Mouse (Mus musculus): ENCODE measurements at regions not wholly inside any gene's neighbourhood (a gene's known extent, or its start where the extent isn't known, plus 50 kb on each side); places are given as distances from the start of the nearest gene placed in this dataset.

DNA sequence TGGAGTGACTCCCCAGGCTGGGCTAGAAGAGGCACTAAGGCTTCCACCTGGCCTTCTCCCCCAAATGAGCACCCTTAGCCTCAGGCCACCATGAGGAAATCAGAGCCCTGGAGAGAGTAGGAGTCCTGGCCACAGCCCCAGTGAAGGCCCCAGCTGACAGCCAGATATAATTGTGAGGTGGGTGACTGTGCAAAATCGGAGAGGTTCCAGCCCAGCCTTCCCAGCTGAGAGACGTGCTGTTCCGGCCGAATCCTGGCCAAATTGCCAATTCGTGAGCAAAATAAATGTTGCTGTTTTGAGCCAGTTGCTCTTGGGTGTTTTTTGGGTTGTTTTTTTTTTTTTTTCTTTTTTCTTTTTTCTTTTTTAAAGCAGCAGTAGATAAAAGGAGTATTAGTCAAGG is 169.9 kb upstream of the Il12b start:
- DNase-seq (ENCODE audit: low spot score): no peak

DNA sequence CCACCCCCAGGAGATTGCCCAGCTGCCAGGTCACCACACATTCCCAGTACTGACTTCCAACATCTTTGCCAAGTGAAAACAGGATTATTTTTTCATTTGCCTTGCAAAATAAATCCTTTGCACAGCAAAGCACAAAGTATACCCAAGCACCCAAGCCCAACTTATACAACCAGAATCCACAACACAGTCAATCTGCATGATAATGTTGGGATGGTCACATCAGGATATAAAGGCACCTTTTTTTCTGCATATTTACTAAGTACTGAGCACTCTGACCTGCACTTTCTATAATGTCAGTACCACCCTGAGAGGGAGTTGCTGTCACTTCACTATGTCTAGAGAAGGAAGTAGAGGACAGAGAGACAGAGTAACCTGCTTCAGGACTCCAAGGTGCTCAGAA is 164.4 kb upstream of the Il12b start:
- no peak for DNase-seq (ENCODE audit: low spot score)

DNA sequence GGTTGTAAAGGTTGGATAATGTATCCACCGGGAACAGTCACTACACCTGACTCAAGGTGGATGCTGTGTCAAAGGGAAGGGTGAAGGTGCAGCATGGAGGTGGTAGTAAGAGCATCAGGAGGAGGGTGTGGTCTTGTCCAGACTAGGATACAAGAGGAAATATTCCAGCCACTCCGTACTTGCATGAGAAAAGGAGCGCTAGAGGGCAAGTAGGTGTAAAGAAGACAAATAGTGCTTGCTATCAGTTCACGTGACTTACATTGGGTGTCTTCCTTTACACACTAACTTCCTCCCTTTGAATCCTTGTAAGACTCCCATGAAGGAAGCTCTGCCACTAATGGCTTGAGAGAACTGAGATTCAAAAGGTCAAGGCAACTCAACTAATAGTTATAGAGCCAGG is 161.8 kb upstream of the Il12b start:
- no peak for DNase-seq (ENCODE audit: low spot score)

DNA sequence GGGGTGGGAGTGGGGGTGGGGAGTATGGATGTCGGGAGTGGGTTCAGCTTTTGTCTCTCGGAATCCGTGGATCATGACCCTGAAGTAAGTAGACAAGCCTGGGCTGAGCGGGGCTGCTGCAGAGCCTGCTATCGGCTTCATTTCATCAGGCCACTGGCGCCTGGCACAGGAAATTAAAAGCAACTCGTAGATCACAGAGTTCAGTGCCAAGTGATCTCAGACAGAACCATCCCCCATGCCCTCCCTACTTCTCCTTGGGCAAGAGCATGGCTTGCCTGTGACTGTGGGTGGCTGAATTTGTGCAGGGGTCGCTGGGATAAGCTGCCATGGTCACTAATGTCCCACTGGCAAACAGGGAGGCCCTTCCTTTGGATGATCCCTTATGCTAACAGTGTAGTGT is 161.3 kb upstream of the Il12b start:
- DNase-seq (ENCODE audit: low spot score): no peak

- DNase-seq (ENCODE audit: low spot score): no peak
These were observed 156.7 kb upstream of the Il12b start for GRCm38 (mm10) chr11:44243184-44243583.

- no peak for DNase-seq (ENCODE audit: low spot score)
These were observed 148.0 kb upstream of the Il12b start for GRCm38 (mm10) chr11:44251821-44252220.

DNA sequence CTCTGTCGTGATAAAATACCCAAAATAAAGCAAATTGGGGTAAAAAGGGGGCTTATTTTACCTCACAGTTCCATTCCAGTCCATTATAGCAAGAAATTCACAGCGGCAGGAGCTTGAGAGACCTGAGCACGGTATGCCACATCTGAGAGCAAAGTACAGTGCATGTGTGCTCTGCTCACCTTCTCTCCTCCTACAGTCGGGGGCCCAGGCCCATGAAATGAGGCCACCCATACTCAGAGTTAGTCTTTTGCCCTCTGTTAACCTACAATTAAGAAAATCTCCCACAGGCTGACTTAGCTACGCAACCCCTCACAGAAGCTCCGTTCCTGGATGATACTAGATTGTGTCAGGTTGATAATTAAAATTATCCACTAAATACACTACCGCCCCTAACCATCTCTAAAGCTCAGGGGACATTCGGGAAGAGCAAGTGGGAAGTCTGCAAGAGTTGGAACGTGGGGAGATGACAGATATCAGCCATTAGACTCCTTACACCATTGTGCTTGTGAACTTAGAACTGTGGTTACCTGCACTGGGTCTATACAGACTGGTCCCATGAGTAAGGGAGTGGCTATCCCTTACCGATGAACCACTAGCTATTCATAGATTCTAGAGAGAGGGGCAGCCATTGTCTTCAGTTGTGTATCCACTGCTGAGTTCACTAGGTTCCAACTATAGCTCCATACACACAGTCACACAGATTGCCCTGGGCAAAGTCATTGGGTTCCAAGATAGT is 139.3 kb upstream of the Il12b start:
- no peak for DNase-seq (ENCODE audit: low spot score)

DNA sequence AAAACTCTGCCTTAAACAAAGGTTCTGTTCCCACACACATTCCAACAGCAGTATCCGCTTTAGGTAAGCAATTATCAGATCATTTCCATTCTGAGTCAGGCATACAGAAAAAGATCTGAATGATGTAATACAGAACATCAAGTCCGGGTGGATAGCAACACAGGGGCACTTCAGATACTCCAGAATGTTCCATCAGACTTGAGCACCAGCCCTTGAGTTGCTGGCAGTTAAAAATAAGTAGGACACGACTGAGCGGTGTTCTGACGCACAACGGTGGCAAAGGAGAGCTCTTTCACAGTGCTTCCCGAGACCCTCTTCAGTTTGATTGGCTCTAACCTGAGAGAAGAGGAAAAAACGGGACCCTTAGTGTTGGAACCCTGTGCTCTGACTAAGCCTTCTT is 138.2 kb upstream of the Il12b start:
- no peak for DNase-seq (ENCODE audit: low spot score)

DNA sequence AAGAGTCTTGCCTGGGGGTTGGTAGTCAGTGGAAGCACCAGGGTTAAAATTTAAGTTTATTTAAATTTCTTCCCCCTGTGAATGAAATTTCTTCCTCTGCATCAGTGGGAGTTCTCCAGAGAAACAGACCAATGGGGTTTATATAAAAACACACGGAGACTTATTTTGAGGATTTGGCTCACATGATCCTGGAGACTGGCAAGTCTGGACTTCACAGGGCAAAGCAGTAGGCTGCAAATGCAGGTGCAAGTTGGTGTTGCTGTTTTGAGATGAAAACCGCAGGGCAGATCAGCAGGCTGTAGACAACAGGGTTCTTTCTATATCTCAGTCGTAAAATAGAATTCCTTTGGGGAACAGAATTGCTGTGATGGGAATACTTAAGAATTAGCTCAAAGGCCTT is 137.3 kb upstream of the Il12b start:
- no peak for DNase-seq (ENCODE audit: low spot score)

DNA sequence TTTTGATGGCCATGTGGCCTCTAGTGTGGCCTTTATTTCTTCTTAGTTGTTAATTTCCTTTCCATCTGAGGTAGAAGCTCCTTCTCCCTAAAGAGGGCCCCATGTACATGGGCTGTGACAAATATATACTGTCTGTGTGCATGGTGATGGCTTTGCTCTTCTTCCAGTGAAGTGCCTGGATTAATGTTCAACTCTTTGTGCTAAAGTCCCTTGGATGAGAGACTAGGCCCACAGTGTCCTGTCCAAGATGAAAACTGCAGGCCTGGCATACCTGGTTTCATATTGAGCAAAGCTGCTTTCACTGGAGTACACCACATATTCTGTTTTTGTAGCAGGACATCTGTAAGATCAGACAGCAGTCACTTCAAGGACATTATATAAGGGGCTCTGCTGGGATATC is 127.6 kb upstream of the Il12b start:
- DNase-seq (ENCODE audit: low spot score): no peak

DNA sequence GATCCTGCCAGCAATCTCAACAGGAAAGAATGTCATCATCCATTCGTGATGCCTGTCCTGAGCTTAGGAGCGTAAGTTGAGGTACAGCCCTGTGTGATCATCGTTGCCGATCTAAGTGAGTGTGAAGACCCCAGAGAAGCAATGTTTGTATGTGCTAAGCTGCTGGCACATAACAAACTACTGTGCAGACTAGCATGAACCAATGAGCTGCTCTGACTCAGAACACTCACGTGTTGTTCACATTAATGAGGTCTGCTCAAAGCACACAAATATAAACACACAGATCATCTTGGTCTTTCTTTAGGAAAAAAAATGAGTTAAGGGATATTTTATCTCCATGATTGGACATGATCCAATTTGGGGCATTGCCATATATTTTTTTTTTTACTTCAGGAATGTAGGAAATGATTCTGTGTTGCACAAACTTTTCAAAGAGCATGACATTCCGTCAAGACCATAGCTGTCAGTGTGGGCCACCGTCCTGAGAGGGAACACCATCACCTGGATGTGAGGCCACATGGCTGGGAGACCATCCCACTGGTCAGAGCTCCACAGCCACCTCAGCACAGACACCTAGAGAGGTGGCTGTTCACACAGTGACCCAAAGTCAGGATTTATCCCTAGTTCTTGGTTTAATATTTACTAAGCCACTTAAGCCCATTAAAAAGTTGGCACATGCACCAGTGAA is 121.2 kb upstream of the Il12b start:
- no peak for DNase-seq (ENCODE audit: low spot score)

GRCm38 (mm10) chr11:44285961-44286360 is 113.9 kb upstream of the Il12b start:
- no peak for DNase-seq (ENCODE audit: low spot score)

GRCm38 (mm10) chr11:44288825-44289224 is 111.0 kb upstream of the Il12b start:
- DNase-seq (ENCODE audit: low spot score): no peak

DNA sequence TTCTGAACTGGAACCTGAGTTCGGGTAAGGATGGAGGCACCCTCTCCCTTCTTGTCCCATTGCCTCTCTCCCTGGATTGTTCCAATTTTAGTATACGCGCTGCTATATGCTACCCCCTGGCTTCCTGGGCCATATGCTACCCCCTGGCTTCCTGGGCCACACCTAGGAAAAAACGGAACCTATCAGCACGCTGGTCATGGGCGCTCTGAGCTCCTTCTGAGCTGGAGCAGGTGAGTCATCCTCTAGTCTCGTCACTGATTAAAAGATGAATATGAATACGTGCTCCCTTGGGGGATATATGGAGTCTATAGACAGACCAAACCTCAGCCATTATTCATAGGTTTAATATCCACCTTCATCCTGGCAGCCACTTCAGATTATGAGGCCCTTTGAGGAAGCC is 96.1 kb upstream of the Il12b start:
- no peak for DNase-seq (ENCODE audit: low spot score)

GRCm38 (mm10) chr11:44316061-44316460 is 83.8 kb upstream of the Il12b start:
- no peak for DNase-seq (ENCODE audit: low spot score)

DNA sequence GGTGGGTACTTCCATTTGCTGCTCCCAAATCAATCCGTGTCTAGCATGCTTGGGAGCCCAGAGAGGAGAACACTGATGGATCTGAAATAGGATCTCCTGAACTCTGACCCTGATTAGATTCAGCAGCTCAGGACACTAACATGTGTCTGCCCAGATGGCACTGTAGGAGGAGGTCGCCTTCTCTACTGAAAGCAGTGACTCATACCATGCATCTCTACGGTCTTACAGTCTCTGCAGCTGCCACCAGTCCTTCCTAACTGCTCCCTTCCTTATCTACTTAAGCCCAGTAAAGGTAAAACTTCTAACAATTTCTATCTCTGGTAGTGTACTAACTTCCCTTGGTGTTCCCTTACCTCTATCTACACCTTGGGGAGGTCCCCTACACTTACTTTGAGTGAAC is 80.7 kb upstream of the Il12b start:
- no peak for DNase-seq (ENCODE audit: low spot score)

DNA sequence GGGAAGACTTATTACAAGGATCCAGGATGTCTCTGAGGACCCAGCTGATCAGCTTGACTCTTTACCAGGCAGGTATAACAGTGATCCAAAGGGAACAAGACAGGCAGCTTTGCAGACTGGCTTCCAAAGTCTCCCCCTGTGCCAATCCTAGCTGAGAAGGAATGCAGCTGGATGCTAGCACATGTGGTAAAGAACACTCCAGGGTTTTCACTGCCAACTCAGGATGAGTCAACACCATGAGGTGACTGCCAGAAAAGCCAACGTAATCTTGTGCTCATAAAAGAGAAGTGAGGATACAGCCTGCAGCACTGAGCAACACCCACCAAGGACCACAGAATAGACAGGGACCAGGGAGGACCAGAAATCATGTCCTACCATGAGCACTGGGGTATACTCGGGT is 76.5 kb upstream of the Il12b start:
- peak; percentile 9 for DNase-seq (ENCODE audit: low spot score)

GRCm38 (mm10) chr11:44325066-44325465 is 74.8 kb upstream of the Il12b start:
- DNase-seq (ENCODE audit: low spot score): no peak

- no peak for DNase-seq (ENCODE audit: low spot score)
These were observed 74.3 kb upstream of the Il12b start for GRCm38 (mm10) chr11:44325525-44325924.

- DNase-seq (ENCODE audit: low spot score): no peak
These were observed 70.4 kb upstream of the Il12b start for GRCm38 (mm10) chr11:44329503-44329902.

DNA sequence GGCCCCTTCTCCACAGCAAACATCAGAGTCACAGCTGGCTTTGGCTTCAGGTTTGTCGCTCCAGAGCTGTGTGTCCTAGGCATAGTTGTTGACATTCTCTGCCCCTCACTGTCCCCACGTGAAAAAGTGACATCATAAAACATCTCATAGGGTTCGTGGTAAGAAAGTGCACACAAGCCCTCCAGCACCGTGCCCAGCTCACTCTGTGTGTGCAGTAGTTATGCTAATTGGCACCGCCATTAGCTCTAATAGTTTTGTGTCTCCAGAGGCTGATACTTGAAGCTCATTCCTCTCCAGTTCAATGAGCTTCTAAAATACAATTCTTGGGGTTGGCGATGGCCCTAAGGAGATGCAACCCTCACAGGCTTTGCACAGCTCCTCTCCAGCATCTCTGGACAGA is 69.4 kb upstream of the Il12b start:
- no peak for DNase-seq (ENCODE audit: low spot score)

DNA sequence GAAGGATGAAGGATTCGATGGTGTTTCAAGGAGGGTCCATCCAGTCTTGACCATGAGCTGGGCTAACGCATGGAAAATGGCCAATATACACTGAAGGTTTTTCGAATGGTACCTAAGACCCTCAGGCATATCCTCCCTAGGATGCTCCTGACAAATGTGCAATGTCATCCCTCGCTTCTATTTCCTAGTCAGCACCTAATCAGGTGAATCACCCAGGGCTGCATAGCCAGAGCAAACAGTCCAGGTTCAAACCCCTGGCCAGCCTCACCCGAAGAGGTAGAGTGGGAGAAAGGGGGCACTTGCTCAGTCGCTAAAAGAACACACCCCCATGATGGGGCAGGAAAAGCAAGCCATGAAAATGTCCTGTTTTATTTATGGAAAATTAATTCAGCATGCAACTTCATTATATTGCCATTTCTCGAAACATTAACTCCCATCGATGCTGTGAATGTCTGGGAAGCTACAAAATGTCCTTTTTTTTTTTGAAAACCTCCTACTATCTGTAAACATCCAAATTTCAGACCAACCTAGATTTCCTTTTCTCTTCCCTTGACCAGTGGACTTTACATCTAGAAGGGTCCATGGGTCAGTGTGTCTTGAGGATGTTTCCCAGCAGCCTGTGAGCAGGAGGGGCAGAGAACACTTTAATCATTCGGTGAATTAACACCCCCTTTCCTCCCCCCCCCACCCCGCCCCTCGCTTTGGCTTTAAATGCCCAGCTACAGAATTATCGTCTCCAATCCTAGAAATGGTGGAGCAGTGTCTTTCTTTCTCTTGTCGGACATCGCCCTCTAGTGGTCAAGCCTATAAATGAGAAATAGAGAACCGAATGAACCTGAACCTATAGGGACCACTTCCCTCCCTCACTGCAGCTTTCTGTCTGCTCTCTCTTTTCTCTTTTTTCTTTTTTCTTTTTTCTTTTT is 68.8 kb upstream of the Il12b start:
- DNase-seq (ENCODE audit: low spot score): peak; percentile 78

- no peak for DNase-seq (ENCODE audit: low spot score)
These were observed 68.1 kb upstream of the Il12b start for GRCm38 (mm10) chr11:44331774-44332129.
